Mouse (Mus musculus) hindbrain, embryonic 13.5 days (tissue): Measurements from ENCODE around the gene Psmd1. TPM values are rescaled to one million over a fixed set of nuclear protein-coding genes. Genes with fewer than 3 reads are reported as not detected.
"Not testable (repeated sequence)": the region's sequence is repeated elsewhere in the genome, so short reads cannot be mapped to it uniquely, and the experiment has no call there.

ENCODE experiments used
- ATAC-seq: fragments of 200-750 bp; cut with Nextera tagmentation; 2 replicates; pipeline ENCODE4 v1.8.0; 2017; ENCODE audit warnings: moderate TSS enrichment; ENCODE audit not compliant: low FRiP score
- H3K27ac ChIP-seq: fragments of 300-500 bp; sonication (generic); 2 replicates; pipeline ENCODE4 v1.5.1; 2015; ENCODE audit warnings: inconsistent platforms, mild to moderate bottlenecking, moderate library complexity
- H3K27me3 ChIP-seq: fragments of 300-500 bp; sonication (generic); 2 replicates; pipeline ENCODE4 v1.6.1; 2015; ENCODE audit warnings: mild to moderate bottlenecking, inconsistent platforms
- H3K36me3 ChIP-seq: fragments of 300-500 bp; sonication (generic); 2 replicates; pipeline ENCODE4 v1.6.1; 2015; ENCODE audit warnings: mild to moderate bottlenecking, inconsistent platforms
- H3K4me1 ChIP-seq: fragments of 300-500 bp; sonication (generic); replicated peaks from 2 replicates; pipeline ENCODE4 v1.6.1; 2015; ENCODE audit warnings: inconsistent platforms
- H3K4me2 ChIP-seq: fragments of 300-500 bp; sonication (generic); 2 replicates; pipeline ENCODE4 v1.6.1; 2015; ENCODE audit warnings: inconsistent platforms, mild to moderate bottlenecking, moderate library complexity
- H3K4me3 ChIP-seq: fragments of 300-500 bp; sonication (generic); 2 replicates; pipeline ENCODE4 v1.5.1; 2015; ENCODE audit warnings: mild to moderate bottlenecking, inconsistent platforms
- H3K9ac ChIP-seq: fragments of 300-500 bp; sonication (generic); 2 replicates; pipeline ENCODE4 v1.6.1; 2015; ENCODE audit warnings: mild to moderate bottlenecking, inconsistent platforms
- H3K9me3 ChIP-seq: fragments of 300-500 bp; sonication (generic); 2 replicates; pipeline ENCODE4 v1.6.1; 2016; ENCODE audit warnings: inconsistent platforms
- WGBS: fragments of 180-500 bp; shearing (Covaris S2); methylation state at CpG from one replicate; pipeline ENCODE4 v1.1.7; 2015; 5-methylcytosine and 5-hydroxymethylcytosine counted together
- polyA plus RNA-seq: library from polyadenylated mRNA; unstranded; fragments of >200 nt; fragmentation: Nextera tagmentation; extraction: Ambion mirVana; gene quantifications from 2 replicates; pipeline ENCODE4 v1.2.1, GENCODE M21; 2015

The Psmd1 gene
- 184 and 194 TPM in 2 replicates for polyA plus RNA-seq

DNA sequence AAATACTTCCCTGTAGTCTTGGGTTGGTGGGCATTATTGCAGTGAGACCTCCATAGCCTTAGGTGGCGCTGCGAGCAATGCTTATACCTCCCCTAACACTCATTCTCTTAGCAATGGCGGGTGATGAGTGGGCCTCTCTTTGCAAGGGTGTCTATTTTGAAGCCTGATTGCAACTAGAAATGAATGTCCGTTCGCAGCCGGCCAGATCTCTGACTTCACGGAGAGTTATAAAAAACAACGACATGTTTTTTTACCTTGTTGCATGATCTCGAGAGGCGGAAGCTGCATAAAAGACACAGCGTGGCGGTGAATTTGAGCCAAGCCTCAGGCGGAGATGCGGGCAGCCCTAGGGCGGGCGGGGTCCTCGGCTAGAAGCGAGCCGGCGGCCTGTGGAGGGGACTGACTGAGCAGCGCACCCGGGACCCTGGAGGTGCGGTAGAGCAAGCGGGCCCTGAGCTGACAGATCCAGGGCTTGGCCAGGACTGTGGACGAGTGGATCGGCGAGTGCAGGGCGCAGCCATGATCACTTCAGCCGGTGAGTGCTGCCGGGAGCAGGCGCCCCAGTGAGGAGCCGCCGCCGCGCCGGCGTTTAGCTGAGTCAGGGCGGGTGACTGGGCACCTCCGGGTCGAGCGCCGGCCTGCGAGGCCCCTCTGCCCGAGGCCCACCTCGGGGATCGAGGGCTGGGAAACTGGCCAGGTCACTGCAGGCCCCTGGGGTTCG is at the start of gene Psmd1:
Psmd1 (plus strand) TSS at position 117 of the 721 bp plus-strand sequence.
- Histone ChIP-seq H3K4me2 (peak within 1 kb of the TSS; percentile 87), H3K27me3 (no peaks in the 10 kb centered on the region), H3K9ac (peak within 1 kb of the TSS; percentile 99), H3K9me3 (no peaks in the 10 kb centered on the region), H3K27ac (peak within 1 kb of the TSS; percentile 89), H3K4me1 (peaks cover 13% of the 10 kb centered on the region), H3K4me3 (peak within 1 kb of the TSS; percentile 99), H3K36me3 (0 out of 2 replicates have a peak, but pooled peaks cover 4% of the 10 kb centered on the region)
- under 1% methylated on average over 47 of the region's 47 CpGs for WGBS
- peak; percentile 95 for ATAC-seq

DNA sequence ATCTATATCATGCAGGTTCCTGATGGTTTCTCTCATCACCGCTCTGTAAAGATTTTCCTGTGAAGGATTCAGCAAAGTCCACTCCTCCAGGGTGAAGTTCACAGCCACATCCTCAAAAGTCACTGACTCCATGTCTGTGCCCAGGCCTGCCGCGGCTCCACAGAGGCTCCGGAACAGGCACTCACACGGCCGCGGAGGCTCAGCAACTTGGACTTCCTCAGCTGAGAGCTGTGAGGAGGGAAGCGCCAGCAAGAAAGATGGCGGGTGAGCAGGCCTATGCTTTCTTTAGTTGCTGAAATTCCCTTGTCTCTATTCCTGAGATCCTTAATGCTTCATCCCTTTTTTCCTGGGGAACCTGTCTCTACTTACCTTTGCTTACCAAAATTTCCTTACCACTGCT is 48.4 kb upstream of the Psmd1 start:
- not testable (repeated sequence) for H3K9ac ChIP-seq, ATAC-seq, H3K4me1 ChIP-seq, H3K36me3 ChIP-seq, H3K9me3 ChIP-seq, H3K4me2 ChIP-seq, H3K27ac ChIP-seq, H3K4me3 ChIP-seq
- 97% methylated on average over 9 of the region's 9 CpGs for WGBS
- peaks cover 44% of the 10 kb centered on the region for H3K27me3 ChIP-seq

DNA sequence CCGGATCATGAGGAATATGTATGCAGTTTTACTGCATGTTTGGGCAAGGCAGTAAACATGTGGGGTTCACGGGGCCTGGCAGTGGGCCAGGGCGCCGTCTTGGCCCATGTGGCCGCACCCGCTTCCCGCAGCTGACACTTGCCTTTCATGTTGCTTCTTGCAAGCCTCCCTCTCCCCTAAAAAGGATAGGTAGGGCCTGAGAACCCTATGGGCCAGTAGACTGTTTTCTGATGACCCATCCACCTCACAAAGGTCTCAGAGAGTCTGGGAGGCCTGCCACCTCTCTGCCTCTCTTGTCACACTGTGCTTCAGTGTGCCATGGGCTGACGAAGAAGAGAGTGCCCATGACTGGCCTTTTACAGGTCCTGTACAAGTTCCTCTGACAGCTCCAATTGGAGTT is 47.7 kb upstream of the Psmd1 start, which contains the start of gene Spata3:
Spata3 (plus strand) TSS at position 301 of the 400 bp plus-strand sequence.
- H3K27ac ChIP-seq: no peak within 1 kb of the TSS
- 95% methylated on average over 8 of the region's 8 CpGs for WGBS
- H3K9me3 ChIP-seq: no peaks in the 10 kb centered on the region
- peaks cover 4% of the 10 kb centered on the region for H3K4me1 ChIP-seq
- H3K4me2 ChIP-seq: no peak within 1 kb of the TSS
- H3K36me3 ChIP-seq: no peaks in the 10 kb centered on the region
- H3K4me3 ChIP-seq: no peak within 1 kb of the TSS
- no peak for ATAC-seq
- peaks cover 44% of the 10 kb centered on the region for H3K27me3 ChIP-seq
- no peak within 1 kb of the TSS for H3K9ac ChIP-seq

DNA sequence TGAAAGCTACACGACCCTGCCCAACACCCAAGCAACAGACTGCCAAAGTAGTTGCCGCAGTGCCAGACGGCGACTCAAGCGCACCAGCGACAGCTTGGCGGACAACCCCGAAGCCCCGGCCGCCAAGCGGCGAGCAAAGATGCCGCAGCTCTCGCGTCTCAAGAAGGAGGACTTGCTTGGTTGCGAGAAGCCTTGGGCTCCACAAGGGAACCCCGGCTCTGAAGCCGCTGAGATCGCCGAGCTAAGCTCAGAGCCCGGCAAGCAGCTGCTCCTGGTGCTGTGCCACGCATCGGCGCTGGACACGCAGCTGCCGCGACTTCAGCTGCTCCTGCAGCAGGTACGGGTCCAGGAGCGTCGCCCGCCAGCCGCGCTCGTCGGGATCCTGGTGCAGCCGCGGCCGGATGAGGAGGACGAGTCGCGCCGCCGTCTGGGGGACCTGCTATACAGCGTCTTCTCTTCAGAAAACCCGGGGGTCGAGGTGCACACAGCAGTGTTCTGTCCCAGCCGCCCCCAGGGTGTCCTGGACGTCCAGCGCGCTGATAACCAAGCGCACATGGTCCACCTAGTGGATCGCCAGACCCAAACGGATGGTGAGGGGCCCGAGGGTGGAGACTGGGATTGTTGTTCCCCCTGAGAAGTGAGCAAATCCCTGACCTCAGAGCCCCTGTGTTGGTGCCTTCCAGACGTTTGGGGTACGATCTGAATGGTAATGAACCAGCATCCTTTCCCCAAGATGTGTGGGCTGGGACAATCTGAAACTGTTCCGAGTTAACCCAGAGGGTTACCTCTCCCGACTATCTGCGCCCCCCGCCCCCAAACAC is 45.7 kb upstream of the Psmd1 start:
- peak overlapping the region; percentile 56 for H3K4me3 ChIP-seq
- H3K4me1 ChIP-seq: peaks cover 4% of the 10 kb centered on the region
- H3K36me3 ChIP-seq: no peaks in the 10 kb centered on the region
- no peaks in the 10 kb centered on the region for H3K9me3 ChIP-seq
- ATAC-seq: peak; percentile 91
- WGBS: 3% methylated on average over 60 of the region's 60 CpGs
- peak overlapping the region; percentile 79 for H3K9ac ChIP-seq
- peak overlapping the region; percentile 89 for H3K4me2 ChIP-seq
- no peak overlapping the region; the same call in 1 of the 2 replicates for H3K27ac ChIP-seq
- peaks cover 44% of the 10 kb centered on the region for H3K27me3 ChIP-seq

DNA sequence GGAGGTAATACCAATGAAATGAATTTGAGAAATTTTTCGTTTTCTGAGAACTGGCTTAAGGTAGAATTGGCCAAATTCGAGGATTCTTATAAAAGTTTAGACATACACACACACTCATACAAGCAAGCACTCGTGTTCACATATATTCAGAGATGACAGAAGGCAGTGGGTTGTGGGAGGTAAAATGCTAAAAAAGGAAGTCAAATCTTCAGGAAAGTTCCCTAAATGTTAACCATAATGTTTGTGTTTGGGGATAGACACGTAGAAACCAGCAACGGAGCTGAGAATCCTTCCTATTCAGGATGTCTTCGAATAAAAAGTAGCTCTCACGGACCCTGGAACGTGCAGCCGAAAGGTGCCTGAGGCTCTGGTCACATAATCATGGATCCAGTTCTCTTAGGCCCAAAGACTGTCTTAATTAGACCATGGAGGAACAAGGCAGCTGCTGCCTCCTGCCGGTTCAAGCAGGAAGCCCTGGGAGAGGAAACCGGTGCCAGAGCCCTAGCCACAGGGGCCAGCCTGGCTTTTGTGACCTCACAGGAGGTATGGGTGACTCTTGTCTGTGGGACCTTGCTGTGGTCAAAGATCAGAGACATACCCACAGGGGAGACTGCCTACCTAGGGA is 42.7 kb upstream of the Psmd1 start:
- H3K9ac ChIP-seq: no peak overlapping the region
- H3K27me3 ChIP-seq: peaks cover 39% of the 10 kb centered on the region
- H3K36me3 ChIP-seq: no peaks in the 10 kb centered on the region
- H3K4me3 ChIP-seq: no peak overlapping the region
- no peak for ATAC-seq
- no peak overlapping the region for H3K27ac ChIP-seq
- peaks cover 4% of the 10 kb centered on the region for H3K4me1 ChIP-seq
- H3K4me2 ChIP-seq: no peak overlapping the region
- no peaks in the 10 kb centered on the region for H3K9me3 ChIP-seq
- WGBS: 72% methylated on average over 11 of the region's 11 CpGs

DNA sequence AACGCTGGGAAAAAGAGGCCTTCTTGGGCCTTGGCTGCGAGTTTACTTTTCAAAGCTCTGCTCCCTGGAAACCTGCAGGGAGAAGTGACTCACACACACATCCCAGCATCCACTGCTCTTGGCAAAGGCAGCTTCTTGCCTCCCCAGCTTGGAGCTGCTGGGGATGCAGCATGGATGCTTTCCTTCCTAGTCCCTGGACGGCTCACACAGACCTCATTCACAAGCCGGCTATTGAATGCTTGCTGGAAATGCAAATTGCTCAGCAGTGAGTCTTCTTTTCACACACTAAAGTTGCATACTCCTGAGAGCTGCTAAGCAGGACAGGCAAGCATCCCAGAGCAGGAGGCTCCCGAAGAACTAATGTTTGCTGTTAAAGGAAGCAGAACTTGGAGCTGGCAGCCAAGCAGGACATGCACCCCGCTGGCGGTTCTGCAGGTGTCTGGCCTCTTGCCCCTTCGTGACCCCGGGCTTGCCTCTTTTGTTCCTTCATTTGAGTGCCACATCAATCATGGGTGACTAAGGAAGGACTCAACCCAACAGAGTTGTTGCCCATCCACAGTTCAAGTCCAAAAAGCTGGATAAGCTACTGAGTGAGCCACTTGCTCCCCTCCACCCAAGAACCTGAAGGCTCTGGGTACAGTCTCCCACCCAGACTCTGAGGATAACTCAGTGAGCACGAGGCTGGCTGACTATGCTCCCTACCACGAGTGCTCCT is 31.8 kb upstream of the Psmd1 start:
- Histone ChIP-seq H3K9ac (no peak overlapping the region), H3K4me3 (no peak overlapping the region), H3K4me2 (no peak overlapping the region), H3K36me3 (no peaks in the 10 kb centered on the region), H3K27me3 (no peaks in the 10 kb centered on the region), H3K9me3 (no peaks in the 10 kb centered on the region), H3K27ac (peak overlapping the region; percentile 85), H3K4me1 (peaks cover 14% of the 10 kb centered on the region)
- ATAC-seq: peak; percentile 93
- 8% methylated on average over 11 of the region's 11 CpGs for WGBS

DNA sequence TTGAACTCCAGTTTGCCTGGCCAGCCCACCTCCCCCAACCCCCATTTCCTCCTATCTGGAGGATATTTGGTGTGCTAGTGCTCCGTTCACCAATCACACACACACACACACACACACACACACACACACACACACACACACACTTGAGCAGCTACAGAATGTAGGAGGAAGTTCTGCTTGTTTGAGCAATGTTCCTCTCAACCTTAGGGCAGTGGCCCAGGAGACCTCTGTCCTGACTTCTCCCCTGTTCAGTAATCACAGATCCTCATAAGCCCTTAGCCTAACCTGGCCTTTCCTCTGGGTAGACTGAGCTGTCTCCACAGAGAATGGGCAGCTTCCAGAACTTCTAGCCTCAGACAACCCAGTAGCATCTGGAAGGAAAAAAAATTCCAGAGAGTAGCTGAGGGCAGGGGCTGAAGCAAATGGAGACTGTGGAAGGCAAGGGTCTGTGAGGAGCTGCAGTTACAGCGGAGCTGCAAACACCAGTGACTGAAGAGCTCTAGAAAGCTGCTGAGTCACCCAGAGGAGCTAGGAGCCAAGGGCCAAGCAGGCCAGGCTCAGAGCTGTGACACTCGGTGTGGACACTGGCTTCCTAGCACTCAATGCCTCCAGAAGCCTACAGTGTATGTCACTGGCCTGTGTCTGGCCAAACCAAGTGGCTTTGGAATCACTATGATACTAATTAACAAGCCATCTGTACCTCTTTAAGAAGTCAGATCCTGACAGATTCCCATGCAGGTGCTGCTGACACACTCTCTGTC is 25.8 kb upstream of the Psmd1 start:
- Histone ChIP-seq H3K9me3 (peaks cover 6% of the 10 kb centered on the region; the same call in 1 of the 2 replicates), H3K4me2 (no peak overlapping the region), H3K27me3 (peaks cover 3% of the 10 kb centered on the region), H3K9ac (no peak overlapping the region), H3K4me3 (no peak overlapping the region), H3K27ac (no peak overlapping the region), H3K4me1 (no peaks in the 10 kb centered on the region), H3K36me3 (no peaks in the 10 kb centered on the region)
- no peak for ATAC-seq
- 82% methylated on average over 3 of the region's 3 CpGs for WGBS

DNA sequence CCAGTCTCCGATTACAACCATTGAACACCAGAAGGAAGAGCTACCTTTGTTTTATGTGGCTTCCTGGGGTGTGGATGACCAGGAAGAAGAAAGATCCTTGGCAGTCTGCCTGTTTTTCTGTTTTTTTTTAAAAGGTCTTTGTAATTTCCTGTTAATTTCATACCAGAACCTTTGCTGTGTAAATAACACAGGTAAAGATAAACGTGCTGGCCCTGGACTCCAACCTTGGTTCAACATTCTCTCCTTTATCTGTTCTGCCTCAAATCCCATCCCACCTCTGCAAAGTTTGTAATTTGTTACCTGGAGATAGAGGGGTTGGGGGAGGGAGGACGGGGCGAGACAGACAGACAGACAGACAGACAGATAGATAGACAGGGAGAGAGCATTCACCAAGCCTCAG is 24.1 kb upstream of the Psmd1 start:
- H3K4me2 ChIP-seq: no peak overlapping the region
- 68% methylated on average over 4 of the region's 4 CpGs for WGBS
- H3K4me1 ChIP-seq: no peaks in the 10 kb centered on the region
- H3K36me3 ChIP-seq: no peaks in the 10 kb centered on the region
- peaks cover 6% of the 10 kb centered on the region; the same call in 1 of the 2 replicates for H3K9me3 ChIP-seq
- H3K4me3 ChIP-seq: no peak overlapping the region
- no peak overlapping the region for H3K27ac ChIP-seq
- H3K27me3 ChIP-seq: peaks cover 21% of the 10 kb centered on the region
- H3K9ac ChIP-seq: no peak overlapping the region
- ATAC-seq: no peak

DNA sequence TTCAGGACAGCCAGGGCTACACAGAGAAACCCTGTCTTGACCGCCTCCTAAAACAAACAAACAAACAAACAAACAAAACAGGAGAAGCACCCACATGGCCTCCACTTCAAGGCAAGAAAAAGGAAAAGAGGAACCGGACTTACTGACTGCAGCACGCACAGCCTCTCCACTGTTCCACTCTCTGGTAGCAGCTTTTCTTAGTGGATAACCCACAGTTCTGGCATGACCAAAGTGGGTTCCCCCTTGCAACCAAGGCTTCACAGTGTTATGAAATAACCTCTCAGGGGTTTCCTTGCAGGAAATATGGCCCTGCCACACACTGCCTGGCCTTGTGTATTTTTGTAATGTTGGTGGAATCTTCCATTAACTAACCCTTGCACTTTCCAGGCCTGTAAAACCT is 23.4 kb upstream of the Psmd1 start:
- Histone ChIP-seq H3K4me3 (no peak overlapping the region), H3K27ac (no peak overlapping the region), H3K4me1 (0 out of 2 replicates have a peak, but pooled peaks cover 5% of the 10 kb centered on the region), H3K9me3 (peaks cover 6% of the 10 kb centered on the region; the same call in 1 of the 2 replicates), H3K4me2 (no peak overlapping the region), H3K36me3 (no peaks in the 10 kb centered on the region), H3K27me3 (peaks cover 27% of the 10 kb centered on the region), H3K9ac (no peak overlapping the region)
- WGBS: 97% methylated on average over 3 of the region's 3 CpGs
- ATAC-seq: no peak

DNA sequence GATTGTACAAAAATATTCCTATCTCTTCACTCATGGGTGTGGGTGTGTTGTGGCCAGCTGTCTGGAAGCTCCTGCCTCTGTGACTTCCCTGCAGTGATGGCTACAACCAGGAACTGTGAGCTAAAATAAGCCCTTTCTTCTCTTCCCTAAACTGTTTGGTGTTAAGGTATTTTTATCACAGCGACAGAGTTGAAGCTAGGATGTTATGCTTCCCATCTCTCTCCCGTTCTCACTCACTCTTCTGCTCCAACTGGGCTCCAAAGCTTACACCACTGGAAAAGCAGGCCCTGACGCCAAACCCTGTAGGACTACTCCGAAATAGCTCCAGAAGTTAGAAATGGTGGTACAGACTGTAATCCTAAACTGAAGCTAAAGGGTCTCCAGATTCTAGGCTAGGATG is 19.1 kb upstream of the Psmd1 start:
- Histone ChIP-seq H3K9me3 (peaks cover 6% of the 10 kb centered on the region; the same call in 1 of the 2 replicates), H3K9ac (no peak overlapping the region), H3K4me1 (peaks cover 17% of the 10 kb centered on the region), H3K4me2 (no peak overlapping the region; the same call in 1 of the 2 replicates), H3K27ac (no peak overlapping the region), H3K27me3 (peaks cover 62% of the 10 kb centered on the region), H3K4me3 (no peak overlapping the region), H3K36me3 (no peaks in the 10 kb centered on the region)
- 60% methylated on average over 4 of the region's 4 CpGs for WGBS
- no peak for ATAC-seq
